Mouse (Mus musculus) neural tube, embryonic 15.5 days (tissue): ENCODE data around the gene Lcmt2. TPM values are rescaled to one million over a fixed set of nuclear protein-coding genes. Genes with fewer than 3 reads are reported as not detected.

Experiments
- ATAC-seq: fragments of 200-750 bp; cut with Nextera tagmentation; 2 replicates; pipeline ENCODE4 v1.8.0; 2017; ENCODE audit warnings: mild to moderate bottlenecking, moderate TSS enrichment, moderate library complexity; ENCODE audit not compliant: low FRiP score
- H3K27ac ChIP-seq: fragments of 300-500 bp; sonication (generic); replicated peaks from 2 replicates; pipeline ENCODE4 v1.5.1; 2015; ENCODE audit warnings: mild to moderate bottlenecking, inconsistent platforms
- H3K27me3 ChIP-seq: fragments of 300-500 bp; sonication (generic); replicated peaks from 2 replicates; pipeline ENCODE4 v1.6.1; 2015; ENCODE audit warnings: inconsistent platforms
- H3K36me3 ChIP-seq: fragments of 300-500 bp; sonication (generic); 2 replicates; pipeline ENCODE4 v1.6.1; 2015; ENCODE audit warnings: inconsistent platforms
- H3K4me1 ChIP-seq: fragments of 300-500 bp; sonication (generic); 2 replicates; pipeline ENCODE4 v1.6.1; 2015; ENCODE audit warnings: inconsistent platforms
- H3K4me2 ChIP-seq: fragments of 300-500 bp; sonication (generic); 2 replicates; pipeline ENCODE4 v1.6.1; 2015; ENCODE audit warnings: inconsistent platforms, mild to moderate bottlenecking, moderate library complexity
- H3K4me3 ChIP-seq: fragments of 300-500 bp; sonication (generic); replicated peaks from 2 replicates; pipeline ENCODE4 v1.5.1; 2015; ENCODE audit warnings: mild to moderate bottlenecking, inconsistent platforms
- H3K9ac ChIP-seq: fragments of 300-500 bp; sonication (generic); replicated peaks from 2 replicates; pipeline ENCODE4 v1.6.1; 2015; ENCODE audit warnings: mild to moderate bottlenecking, inconsistent platforms
- H3K9me3 ChIP-seq: fragments of 300-500 bp; sonication (generic); replicated peaks from 2 replicates; pipeline ENCODE4 v1.6.1; 2016; ENCODE audit warnings: inconsistent platforms
- WGBS: fragments of 180-500 bp; shearing (Covaris S2); methylation state at CpG from one replicate; pipeline ENCODE4 v1.1.7; 2015; ENCODE audit warnings: mixed read lengths; 5-methylcytosine and 5-hydroxymethylcytosine counted together
- polyA plus RNA-seq: library from polyadenylated mRNA; unstranded; fragments of >200 nt; fragmentation: Nextera tagmentation; extraction: Ambion mirVana; gene quantifications from 2 replicates; pipeline ENCODE4 v1.2.1, GENCODE M21; 2015

Gene Lcmt2
- polyA plus RNA-seq, 1 experiment from 2014 or later: 18.9 TPM

DNA sequence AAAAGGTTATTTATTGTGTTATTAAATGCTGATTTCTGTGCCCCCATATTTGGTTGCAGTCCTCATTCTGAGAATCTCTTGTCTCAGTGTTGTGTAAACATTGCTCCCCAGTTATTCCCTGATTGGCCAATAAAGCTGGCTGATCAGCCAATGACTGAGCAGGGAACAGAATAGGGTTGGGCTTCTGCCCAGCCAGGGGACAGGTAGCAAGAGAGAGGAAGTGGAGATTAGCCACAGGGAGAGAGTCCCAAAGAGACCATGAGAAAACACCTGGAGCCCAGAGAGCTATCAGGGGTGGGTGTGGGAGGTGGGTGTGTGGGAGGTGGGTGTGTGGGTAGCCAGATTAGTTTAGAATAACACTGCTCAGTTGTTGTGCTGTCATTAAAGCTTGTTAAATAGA is 34.5 kb downstream of the Lcmt2 start:
- Histone ChIP-seq H3K9ac (no peak overlapping the region), H3K9me3 (no peaks in the 10 kb centered on the region), H3K27ac (no peak overlapping the region), H3K4me3 (no peak overlapping the region), H3K4me1 (peaks cover 2% of the 10 kb centered on the region; the same call in 1 of the 2 replicates), H3K36me3 (no peaks in the 10 kb centered on the region), H3K27me3 (no peaks in the 10 kb centered on the region), H3K4me2 (no peak overlapping the region)
- ATAC-seq: no peak

DNA sequence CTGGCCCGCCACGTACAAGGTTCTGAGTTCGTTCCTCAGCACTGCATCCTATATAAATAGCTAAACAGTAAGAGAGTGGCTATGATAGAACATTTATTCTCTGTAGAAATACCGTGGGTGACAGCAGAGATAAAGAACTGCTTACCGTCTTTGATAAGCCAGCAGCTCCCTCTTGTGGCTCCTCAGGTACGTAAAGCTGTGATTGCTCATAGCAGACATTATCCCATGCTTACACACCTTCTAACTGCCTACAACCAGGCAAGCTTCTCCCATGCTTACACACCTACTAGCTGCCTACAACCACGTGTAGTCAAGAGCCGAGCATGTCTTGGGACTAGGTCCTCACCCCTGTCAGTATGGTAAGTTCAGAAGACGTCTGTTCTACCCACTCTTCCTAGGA is 38.4 kb downstream of the Lcmt2 start:
- 25% methylated on average over 9 of the region's 9 CpGs for WGBS
- ATAC-seq: no peak; the same call in 1 of the 2 replicates
- Histone ChIP-seq H3K27ac (no peak overlapping the region), H3K9ac (no peak overlapping the region), H3K4me2 (no peak overlapping the region), H3K36me3 (no peaks in the 10 kb centered on the region), H3K4me3 (no peak overlapping the region), H3K27me3 (no peaks in the 10 kb centered on the region), H3K4me1 (peaks cover 2% of the 10 kb centered on the region; the same call in 1 of the 2 replicates), H3K9me3 (no peaks in the 10 kb centered on the region)

DNA sequence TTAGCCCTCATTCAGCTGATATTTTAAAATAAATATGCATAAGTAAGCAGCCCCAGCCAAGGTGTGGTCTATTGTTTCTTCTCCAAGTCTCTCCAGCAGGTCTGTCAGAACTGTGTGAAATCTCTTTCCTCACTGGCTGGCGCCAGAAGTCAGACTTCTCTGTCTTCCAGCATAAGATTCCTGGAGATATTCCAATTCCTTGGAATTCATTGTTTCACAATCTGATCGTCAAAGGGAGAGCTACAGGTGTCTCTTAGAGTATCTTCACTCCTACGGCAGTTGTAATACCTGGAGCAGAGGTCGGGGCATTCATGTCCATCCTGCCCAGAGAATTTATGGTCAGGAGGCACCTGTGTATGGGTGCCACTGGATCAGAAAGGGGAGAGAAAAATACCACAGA is 50.7 kb downstream of the Lcmt2 start:
- Histone ChIP-seq H3K36me3 (no peaks in the 10 kb centered on the region), H3K4me1 (peaks cover 4% of the 10 kb centered on the region; the same call in 1 of the 2 replicates), H3K27ac (no peak overlapping the region), H3K9me3 (no peaks in the 10 kb centered on the region), H3K4me2 (no peak overlapping the region), H3K27me3 (no peaks in the 10 kb centered on the region), H3K4me3 (no peak overlapping the region), H3K9ac (no peak overlapping the region)
- 74% methylated on average over 4 of the region's 4 CpGs for WGBS
- ATAC-seq: no peak

DNA sequence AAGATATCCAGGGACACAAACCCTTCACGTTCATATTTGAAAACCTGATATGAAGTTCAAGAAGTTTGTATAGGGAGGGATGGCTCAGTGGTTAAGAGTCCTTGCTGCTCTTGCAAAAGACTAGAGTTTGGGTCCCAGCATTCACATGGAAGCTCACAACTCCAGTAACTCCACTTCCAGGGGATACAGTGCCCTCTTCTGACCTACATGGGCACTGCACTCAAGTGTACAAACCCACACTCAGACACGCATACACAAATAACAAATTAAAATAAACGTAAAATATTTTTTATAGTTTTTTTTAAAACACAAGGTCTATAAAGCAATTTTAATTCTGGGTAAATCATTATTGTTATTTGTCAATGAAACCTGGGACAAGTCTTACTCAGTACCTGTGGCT is 51.9 kb downstream of the Lcmt2 start:
- no peaks in the 10 kb centered on the region for H3K27me3 ChIP-seq
- H3K9me3 ChIP-seq: no peaks in the 10 kb centered on the region
- peaks cover 4% of the 10 kb centered on the region; the same call in 1 of the 2 replicates for H3K4me1 ChIP-seq
- H3K36me3 ChIP-seq: no peaks in the 10 kb centered on the region
- no peak overlapping the region for H3K9ac ChIP-seq
- no peak overlapping the region for H3K27ac ChIP-seq
- 92% methylated on average over 3 of the region's 3 CpGs for WGBS
- no peak for ATAC-seq
- H3K4me2 ChIP-seq: no peak overlapping the region
- H3K4me3 ChIP-seq: no peak overlapping the region

DNA sequence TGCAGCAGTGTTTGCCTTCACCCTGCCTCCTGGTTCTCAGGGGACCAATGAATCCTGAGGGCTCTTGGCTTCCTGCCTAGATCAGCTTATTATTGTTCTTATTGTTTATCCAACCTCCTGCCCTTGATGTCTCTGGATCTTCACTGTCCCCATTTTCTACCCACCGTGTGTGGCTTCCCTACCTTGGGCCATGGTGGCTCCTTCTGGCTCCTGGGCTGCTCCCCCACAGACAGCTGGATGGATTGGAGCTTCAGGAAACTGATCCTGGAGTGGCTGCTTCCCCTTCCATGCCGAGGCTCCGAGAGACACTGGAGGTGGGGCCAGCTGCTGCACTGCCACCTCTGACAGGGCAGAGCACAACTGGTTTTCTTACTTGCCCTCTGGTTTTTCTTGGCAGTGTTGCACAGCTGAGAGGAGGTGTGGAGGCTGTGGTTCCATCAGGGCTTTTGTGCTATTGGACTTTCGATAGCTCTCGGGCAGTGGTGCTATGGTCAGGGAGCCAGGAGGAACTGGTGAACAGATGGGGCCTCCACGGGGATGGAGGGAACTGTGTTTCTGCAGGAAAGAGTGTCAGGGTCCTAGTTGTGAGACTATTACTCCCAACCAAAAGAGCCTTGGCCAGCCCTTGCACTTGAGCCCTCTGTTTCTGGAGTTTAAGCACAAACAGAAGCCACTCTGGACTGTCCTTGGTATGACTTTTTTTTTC is 54.8 kb downstream of the Lcmt2 start, which contains the start of gene Tgm5:
Gene Tgm5, minus strand, starts transcription at position 362 of the 706 bp plus-strand sequence.
- H3K36me3 ChIP-seq: no peaks in the 10 kb centered on the region
- no peak within 1 kb of the TSS for H3K4me2 ChIP-seq
- no peaks in the 10 kb centered on the region for H3K27me3 ChIP-seq
- H3K4me1 ChIP-seq: peaks cover 4% of the 10 kb centered on the region; the same call in 1 of the 2 replicates
- H3K4me3 ChIP-seq: no peak within 1 kb of the TSS
- no peak within 1 kb of the TSS for H3K27ac ChIP-seq
- ATAC-seq: no peak
- no peaks in the 10 kb centered on the region for H3K9me3 ChIP-seq
- no peak within 1 kb of the TSS for H3K9ac ChIP-seq
- 50% methylated on average over 6 of the region's 6 CpGs for WGBS

DNA sequence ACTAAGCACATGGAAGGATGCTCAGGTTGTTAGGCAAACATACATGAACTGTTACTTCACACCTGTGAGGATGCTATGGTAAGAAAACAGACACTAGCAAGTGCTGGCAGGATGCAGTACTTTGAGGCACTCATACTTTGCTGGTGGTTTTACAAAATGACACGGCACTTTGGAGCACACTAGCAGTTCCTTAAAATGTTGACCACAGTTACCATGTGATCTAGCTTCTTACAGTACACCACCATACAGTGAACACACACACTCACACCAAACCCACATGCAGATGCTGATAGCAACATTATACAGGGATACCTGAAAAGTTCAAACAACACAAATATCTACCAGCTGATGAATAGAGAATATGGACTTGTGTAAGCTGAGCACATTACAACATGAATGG is 57.8 kb downstream of the Lcmt2 start:
- 88% methylated on average over 1 of the region's 1 CpGs for WGBS
- ATAC-seq: no peak

More for the DNA sequence above, 57.8 kb downstream of the Lcmt2 start:
- no peaks in the 10 kb centered on the region for H3K36me3 ChIP-seq
- no peaks in the 10 kb centered on the region for H3K27me3 ChIP-seq
- H3K4me1 ChIP-seq: peaks cover 4% of the 10 kb centered on the region; the same call in 1 of the 2 replicates
- no peaks in the 10 kb centered on the region for H3K9me3 ChIP-seq
- no peak overlapping the region for H3K27ac ChIP-seq
- no peak overlapping the region for H3K9ac ChIP-seq
- H3K4me3 ChIP-seq: no peak overlapping the region
- no peak overlapping the region for H3K4me2 ChIP-seq

Other genes starting within 250 kb of the Lcmt2 start
- gene Ubr1, start 169.9 kb downstream of the Lcmt2 start, polyA plus RNA-seq: 29.7 and 33.0 TPM in 2 replicates
- gene Tmem62, start 163.6 kb downstream of the Lcmt2 start, polyA plus RNA-seq: 15.0 and 15.1 TPM in 2 replicates
- 78.0 and 81.7 TPM in 2 replicates for gene Ccndbp1, start 132.2 kb downstream of the Lcmt2 start, polyA plus RNA-seq
- gene Epb42, start 103.6 kb downstream of the Lcmt2 start, polyA plus RNA-seq: 0.37 and 0.75 TPM in 2 replicates
- 0.09 and 0.14 TPM in 2 replicates for gene Tgm5, start 54.8 kb downstream of the Lcmt2 start, polyA plus RNA-seq
- gene Tgm7, start 30.9 kb downstream of the Lcmt2 start, polyA plus RNA-seq: 0.13 TPM in 1 of 2 replicates, not detected in the other
- gene Adal, start 225 bp downstream of the Lcmt2 start, polyA plus RNA-seq: 27.1 and 27.6 TPM in 2 replicates
- 45.2 and 47.2 TPM in 2 replicates for gene Tubgcp4, start 30.0 kb upstream of the Lcmt2 start, polyA plus RNA-seq
- gene Zscan29, start 30.5 kb upstream of the Lcmt2 start, polyA plus RNA-seq: 6.0 and 6.8 TPM in 2 replicates
- gene Trp53bp1, start 130.8 kb upstream of the Lcmt2 start, polyA plus RNA-seq: 131 and 146 TPM in 2 replicates
- gene Map1a, start 148.9 kb upstream of the Lcmt2 start, polyA plus RNA-seq: 32.5 and 38.6 TPM in 2 replicates
- gene Ppip5k1, start 214.7 kb upstream of the Lcmt2 start, polyA plus RNA-seq: 20.5 and 22.0 TPM in 2 replicates
- 131 and 149 TPM in 2 replicates for gene Ckmt1, start 217.1 kb upstream of the Lcmt2 start, polyA plus RNA-seq
- not detected in 2 replicates for gene Strc, start 246.5 kb upstream of the Lcmt2 start, polyA plus RNA-seq